Mouse (Mus musculus) hematopoietic multipotent progenitor cell, adult 10-12 weeks (in vitro differentiated cells): ENCODE results near the gene Cyp3a59. TPM values are rescaled to one million over a fixed set of nuclear protein-coding genes. Genes with fewer than 3 reads are reported as not detected.

Experiments used
- polyA plus RNA-seq: library from polyadenylated mRNA; stranded (reverse); fragments of >175 nt; gene quantifications from 2 replicates; pipeline ENCODE4 v1.2.3, GENCODE M21; 2012; ENCODE audit warnings: low replicate concordance

Cyp3a59 gene
- not detected in 2 replicates for polyA plus RNA-seq

DNA sequence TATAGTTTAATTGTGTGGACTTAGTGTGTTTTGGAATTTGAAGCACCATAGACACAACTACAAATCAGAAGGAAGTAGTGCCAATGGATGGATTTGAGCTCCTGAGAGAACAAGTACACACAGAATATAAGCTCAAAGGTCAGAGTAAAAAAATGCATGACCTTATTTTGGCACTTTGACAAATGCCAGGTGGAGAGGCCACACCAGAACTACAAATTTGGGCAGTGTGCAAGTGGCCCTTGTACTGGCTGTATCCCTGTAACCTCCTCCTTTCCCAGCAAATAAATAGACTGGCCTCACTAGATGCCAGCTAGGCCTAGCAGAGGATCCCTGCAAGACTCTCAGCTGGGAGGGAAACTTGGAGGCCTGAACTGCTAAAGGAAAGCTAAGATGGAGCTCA is at the start of gene Cyp3a59:
Cyp3a59 (plus strand) TSS at position 313 of the 400 bp plus-strand sequence.

DNA sequence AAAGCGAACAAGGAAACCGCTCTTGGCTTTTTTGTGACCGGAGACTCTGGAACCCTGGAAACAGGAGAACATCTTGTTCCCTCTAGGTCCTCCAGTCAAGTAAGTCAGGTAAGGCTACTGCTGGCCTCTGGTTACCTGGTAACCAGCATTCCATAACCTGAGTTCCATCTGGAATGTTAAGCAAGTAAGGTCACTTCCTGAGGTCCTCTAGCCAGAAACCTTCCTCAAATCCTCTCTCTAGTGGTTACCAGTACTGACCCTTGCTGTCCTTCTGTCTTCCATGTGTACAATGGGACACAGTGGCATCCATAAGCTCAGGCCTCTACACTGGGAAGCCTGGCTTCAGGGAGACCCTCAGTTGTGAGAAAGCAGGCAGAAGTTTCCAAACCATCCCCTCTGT is 81.4 kb downstream of the Cyp3a59 start, which contains the start of gene Gm5565:
Gm5565 (minus strand) TSS at position 101 of the 400 bp plus-strand sequence.

Other genes starting within 250 kb of the Cyp3a59 start
- not detected in 2 replicates for gene Cyp3a11, start 199.3 kb upstream of the Cyp3a59 start, polyA plus RNA-seq
- gene Cyp3a25, start 69.6 kb upstream of the Cyp3a59 start, polyA plus RNA-seq: not detected in 2 replicates
- not detected in 2 replicates for gene Gm5565, start 81.3 kb downstream of the Cyp3a59 start, polyA plus RNA-seq
- not detected in 2 replicates for gene Gm6309, start 91.5 kb downstream of the Cyp3a59 start, polyA plus RNA-seq
- not detected in 2 replicates for gene 1700001J03Rik, start 106.0 kb downstream of the Cyp3a59 start, polyA plus RNA-seq
- gene Rnf6, start 142.3 kb downstream of the Cyp3a59 start, polyA plus RNA-seq: 9.5 and 26.0 TPM in 2 replicates
- 13.0 and 15.9 TPM in 2 replicates for gene Cdk8, start 152.0 kb downstream of the Cyp3a59 start, polyA plus RNA-seq